Mouse (Mus musculus): ENCODE data around the gene Slc7a10. TPM values are rescaled to one million over a fixed set of nuclear protein-coding genes. Genes with fewer than 3 reads are reported as not detected.

The Slc7a10 gene
- total RNA-seq, 2 experiments from 2014 or later, result 0.26 to 0.78 TPM

DNA sequence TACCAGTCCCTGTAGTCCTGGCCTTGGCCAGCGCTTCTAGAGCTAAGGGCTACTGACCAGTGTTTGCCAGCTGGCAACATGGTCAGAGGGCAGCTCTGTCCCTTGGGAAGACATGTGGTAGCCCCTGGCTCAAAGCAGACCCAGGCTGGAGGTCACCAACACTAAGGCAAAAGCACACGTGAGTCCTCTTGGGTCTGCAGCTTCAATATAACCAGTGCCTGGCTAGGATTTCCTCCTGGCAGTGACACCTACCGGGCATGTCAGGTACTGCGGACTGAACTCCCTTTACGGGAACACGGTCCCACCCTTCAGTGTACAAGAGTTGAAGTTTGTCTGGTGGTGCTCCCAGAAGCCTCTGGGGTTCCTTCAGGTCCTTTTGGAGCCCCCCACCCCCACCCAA lies 16.8 kb upstream of the Slc7a10 start:
- peak; percentile 62 for DNase-seq (ENCODE audit: low spot score)
- intact Hi-C loops (cut with DNase I), result loop anchor here (1.0 kb wide), 1 partner anchor 143 kb away; no protein-coding TSS in a partner anchor

DNA sequence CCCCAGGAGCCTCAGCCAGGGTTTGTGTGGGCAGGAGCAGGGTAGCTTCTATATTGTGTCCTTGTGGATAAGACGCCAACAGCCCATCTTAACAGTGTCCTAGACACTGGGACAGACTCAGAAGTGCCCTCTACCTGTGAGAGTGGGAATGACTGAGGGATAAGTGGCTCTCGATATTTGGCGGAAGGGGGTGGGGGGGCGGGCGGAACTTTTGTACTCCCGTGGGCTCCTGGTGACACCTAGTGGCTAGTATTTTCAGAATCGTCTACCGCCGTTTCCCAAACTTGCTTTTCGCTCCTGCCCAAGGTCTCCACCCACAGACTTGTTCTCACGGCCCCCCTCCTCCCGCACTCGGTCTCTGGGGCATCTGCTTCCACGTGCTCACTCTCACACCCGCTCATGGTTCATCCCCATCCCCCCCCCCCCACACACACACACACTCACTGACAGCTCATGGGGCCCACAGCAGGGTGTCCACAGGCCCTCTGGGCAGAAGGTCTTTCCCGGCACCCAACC lies 14.3 kb upstream of the Slc7a10 start:
- intact Hi-C loops (cut with DNase I), result loop anchor here (2.0 to 10.0 kb wide), 3 partner anchors 53 to 767 kb away; partner anchors contain the start of gene Cebpa

DNA sequence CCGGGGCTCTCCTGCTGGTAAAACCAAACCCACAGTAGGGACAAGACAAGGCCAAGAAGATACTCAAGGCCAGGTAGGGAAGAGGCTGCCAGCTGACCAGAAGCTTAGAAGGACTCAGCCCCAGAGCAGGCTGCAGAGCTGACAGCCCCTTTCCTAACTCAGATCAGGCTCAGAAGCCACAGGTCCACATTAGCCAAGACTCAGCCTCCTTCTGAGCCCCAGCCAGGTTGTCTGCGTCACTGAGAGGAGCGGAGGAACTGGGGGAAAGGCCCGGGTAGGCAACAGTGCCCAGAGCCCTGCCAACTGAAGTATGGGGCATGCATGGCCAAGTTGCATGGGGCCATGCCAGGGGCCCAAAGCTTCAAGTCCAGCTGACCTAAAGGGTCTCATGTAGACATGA lies 13.7 kb upstream of the Slc7a10 start:
- intact Hi-C loops (cut with DNase I), result loop anchor here (2.0 to 10.0 kb wide), 2 partner anchors 54 to 768 kb away; partner anchors contain the start of gene Cebpa
- no peak for DNase-seq (ENCODE audit: low spot score)

More for the DNA sequence above, 14.3 kb upstream of the Slc7a10 start:
- no peak for DNase-seq (ENCODE audit: low spot score)

DNA sequence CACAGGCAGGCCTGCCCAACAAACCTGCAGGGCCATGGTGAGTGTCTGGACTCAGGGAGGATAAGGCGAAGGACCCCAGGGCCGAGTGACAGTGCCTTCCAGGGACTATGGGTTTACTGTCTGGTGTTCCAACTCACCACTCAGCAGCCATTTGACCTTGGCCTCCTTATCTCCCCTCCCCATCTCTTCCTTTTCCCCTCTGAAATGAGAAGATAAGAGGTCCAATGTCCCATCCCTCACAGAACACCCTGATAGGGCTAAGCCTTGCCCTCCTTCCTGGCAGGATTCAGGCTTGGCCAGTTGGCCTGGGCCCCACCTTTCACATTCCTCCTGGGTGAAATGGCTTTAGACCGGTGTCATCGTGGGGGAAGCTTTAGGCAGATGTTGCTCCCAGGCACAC lies 10.7 kb upstream of the Slc7a10 start:
- no peak for DNase-seq (ENCODE audit: low spot score)
- intact Hi-C loops (cut with DNase I), result loop anchor here (10.0 kb wide), 1 partner anchor 771 kb away; no protein-coding TSS in a partner anchor

DNA sequence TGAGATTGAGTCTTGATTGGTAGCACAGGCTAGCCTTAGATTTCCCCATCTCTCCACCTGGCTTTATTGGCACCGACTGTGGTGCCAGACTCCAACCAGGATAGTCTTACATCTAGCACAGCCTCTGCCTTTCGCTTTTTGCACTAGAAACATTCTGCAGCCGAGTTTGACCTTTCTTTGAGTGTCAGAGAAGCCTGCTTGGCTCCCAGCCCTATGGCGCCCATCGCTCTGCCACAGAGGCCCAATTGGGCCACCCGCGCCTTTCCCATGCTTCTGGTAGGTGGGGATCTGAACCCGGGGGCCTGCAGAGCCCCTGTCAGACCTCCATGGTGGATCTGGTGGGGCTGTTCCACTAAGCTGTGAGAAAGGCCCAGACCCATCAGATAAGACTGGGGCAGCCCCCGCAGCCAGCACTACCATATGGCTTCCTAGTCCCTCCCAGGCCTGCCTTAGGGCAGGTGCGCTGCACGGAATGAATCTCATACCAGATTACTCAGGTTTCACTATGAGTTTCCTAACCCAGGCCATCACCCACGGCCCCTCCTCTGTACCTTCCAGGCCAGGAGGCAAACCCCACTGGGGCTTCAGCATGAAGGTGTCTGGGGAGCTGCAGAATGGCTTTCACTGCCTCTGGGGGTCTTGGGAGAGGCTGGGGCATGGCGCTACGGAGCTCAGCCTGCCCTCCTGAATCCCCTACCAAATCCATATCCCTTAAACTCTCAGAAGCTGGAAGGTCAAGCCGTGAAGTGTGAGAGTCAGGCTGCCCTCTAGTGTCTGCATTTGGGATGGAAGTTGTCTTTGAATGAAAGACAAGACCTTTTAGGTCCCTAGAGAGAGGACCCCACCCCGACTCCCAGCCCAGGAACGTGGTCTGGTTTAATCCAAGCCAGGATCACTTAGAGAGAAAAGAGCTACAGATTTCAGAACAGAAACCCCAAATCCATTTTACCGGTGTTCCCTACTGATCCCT lies 9.5 kb upstream of the Slc7a10 start:
- DNase-seq (ENCODE audit: low spot score), result no peak

DNA sequence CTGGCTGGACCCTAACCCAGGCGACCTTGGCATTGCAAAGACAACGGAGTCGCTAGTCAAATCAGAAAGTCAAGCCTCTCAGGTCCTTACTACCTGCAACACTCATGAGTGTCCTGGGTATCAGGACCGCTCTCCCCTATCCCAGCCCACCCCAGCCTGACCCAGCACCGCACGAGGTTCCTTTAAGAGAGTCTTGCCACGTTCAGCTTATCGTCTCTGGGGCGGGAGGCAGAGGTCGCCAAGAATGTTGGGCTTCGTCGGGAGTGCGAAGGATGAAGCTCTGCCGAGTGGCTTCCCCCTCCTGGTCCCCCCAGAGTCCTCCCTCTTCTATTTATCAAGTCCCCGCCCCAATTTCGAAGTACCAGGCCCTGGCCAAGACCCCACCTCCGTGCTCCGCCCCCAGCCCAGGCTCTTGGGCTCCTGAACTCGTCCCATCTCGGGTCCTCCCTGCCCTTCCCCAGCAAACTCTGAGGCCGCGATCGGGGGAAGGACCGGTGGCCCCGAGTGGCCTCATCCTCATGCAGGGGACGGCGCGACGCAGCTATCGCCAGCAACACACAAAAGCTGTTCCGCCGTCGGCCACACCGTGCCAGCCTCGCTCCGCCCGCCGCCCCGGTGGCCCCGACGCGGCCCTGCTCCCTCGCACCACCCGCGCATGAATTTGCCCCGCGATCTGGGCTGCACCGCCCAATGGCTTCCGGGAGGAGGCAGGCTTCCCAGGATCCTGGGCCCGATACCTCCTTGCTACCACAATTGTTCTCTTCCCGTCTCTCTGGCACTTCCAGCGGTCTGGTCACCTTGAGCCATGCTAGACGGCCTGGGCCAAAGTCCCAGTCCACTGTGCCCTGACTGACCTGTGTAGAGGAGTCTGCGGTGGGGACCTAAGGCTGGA lies 1.1 kb upstream of the Slc7a10 start:
- intact Hi-C loops (cut with DNase I), result loop anchor here (5.0 kb wide), 1 partner anchor 77 kb away; no protein-coding TSS in a partner anchor
- DNase-seq (ENCODE audit: low spot score), result no peak

More for the DNA sequence above, 9.5 kb upstream of the Slc7a10 start:
- intact Hi-C loops (cut with DNase I), result loop anchor here (10.0 kb wide), 1 partner anchor 772 kb away; no protein-coding TSS in a partner anchor

DNA sequence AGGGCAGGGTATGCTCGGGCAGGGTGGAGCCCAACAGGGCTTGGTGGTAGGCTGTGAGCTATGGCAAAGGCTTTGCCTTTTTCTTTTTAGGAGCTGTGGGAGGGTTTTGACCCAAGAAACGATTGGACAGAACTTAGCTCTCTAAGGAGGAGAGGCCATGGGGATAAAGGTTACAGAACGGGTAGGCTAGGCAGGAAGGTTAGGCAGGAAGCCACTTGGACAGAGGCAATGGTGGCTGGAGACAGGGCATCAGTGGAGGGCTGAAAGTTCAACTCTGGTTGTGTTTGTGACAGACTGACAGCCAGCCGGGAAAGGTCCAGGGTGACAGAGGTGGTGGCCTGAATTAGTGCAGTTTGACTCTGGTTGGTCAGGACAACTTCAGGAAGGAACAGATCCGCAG lies 3.5 kb downstream of the Slc7a10 start:
- intact Hi-C loops (cut with DNase I), result loop anchor here (5.0 kb wide), 1 partner anchor 73 kb away; no protein-coding TSS in a partner anchor
- DNase-seq (ENCODE audit: low spot score), result no peak

DNA sequence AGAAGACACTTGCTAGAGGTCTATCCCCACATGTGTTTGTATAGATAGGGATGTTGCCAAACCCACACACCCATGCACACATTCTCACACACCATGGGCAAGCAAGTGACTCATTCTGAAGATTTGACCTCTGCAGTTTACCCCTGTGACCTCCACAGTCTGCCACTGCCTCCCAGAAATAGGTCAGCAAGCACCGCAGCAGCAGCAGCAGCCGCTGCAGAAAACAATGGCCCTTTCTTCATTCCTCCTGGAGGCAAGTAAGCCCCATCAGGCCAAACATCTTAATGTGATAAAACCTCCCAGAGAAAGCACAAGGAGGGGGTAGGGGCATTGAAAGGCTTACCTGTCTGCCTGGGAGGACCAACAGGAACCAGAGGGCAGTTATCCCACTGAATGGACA lies 5.1 kb downstream of the Slc7a10 start:
- intact Hi-C loops (cut with DNase I), result no loop called here
- no peak for DNase-seq (ENCODE audit: low spot score)

DNA sequence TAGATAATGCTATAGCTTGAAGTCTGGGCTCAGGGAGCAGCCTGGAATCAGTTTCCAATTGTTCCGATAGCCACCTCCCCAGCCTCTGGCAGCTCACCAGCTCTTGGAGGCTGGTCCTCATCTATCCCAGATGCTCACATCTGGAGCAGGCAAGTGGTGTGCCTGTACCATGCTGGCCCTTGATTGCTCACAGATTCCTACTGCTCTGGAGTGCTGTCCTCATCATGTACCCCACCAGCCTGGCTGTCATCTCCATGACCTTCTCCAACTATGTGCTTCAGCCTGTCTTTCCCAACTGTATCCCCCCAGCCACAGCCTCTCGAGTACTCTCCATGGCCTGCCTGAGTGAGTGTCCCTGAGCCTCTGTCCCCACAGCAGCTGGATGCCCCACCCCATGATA lies 10.8 kb downstream of the Slc7a10 start:
- intact Hi-C loops (cut with DNase I), result no loop called here
- no peak for DNase-seq (ENCODE audit: low spot score)

DNA sequence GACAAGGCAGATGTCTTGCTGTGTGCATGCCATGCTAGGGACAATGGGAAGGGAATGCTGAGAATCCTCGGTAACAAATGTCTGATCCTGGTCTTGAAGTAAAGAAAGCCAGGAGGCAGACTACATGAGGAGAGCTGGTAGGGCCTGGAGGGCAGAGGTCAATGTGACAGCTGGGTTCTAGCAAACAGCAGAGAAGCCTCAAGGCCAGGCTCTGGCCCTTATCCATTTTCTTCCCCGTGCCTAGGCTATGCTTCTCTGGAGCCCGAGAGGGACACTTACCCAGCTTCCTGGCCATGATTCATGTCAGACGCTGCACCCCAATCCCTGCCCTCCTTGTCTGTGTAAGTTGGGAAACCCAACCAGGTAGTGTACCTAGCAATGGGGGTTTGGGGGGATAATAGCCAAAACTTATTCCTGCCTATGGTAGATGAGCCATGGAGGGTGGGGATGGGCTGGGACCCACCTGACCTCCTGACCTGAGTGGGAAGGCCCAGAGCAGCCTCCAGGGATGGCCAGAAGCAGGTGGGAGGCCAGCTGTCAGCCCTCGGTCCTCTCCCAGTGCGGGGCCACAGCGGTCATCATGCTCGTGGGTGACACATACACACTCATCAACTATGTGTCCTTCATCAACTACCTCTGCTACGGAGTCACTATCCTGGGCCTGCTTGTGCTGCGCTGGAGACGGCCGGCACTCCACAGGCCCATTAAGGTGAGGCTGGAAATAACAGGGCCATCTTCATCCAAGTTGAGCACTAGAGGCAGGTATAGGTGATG lies 13.0 kb downstream of the Slc7a10 start:
- DNase-seq (ENCODE audit: low spot score), result no peak
- intact Hi-C loops (cut with DNase I), result no loop called here

DNA sequence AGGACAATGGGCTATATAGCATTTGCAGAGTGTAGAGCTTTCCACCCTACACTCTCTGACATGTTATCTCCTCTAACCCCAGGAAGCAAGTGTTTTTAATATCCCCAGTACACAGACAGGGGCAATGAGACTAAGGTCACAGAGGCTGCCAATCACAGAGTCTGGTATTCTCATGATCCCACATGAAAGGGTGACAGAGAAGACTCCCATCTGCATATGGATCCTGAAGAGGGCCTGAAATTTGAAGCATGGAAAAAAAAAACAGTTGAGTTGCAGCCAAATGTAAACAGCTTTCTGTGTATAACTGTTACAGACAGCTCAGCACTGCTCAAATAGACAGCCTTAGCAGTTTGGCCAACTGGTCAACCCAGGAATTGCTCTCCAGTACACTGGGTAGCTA lies 13.6 kb downstream of the Slc7a10 start:
- intact Hi-C loops (cut with DNase I), result no loop called here
- no peak for DNase-seq (ENCODE audit: low spot score)

DNA sequence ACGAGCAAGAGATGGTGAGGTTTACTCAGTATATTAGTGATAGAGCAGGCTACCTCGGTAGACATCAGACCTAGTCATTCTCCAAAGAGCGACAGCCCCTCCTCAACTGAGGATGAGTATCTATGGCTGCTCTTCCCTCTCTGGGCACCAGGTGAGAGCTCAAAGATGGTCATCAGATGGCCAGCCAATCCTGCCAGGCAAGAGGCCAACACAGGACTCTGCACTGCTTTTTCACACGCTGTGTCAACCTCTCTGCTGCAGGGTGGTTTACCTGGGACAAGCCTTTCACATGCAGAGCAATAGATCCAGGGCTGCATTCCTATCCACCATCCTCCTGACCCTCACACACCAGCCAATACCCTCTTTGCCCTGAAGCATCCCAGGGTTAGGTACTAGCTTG lies 25.6 kb downstream of the Slc7a10 start:
- intact Hi-C loops (cut with DNase I), result no loop called here

DNA sequence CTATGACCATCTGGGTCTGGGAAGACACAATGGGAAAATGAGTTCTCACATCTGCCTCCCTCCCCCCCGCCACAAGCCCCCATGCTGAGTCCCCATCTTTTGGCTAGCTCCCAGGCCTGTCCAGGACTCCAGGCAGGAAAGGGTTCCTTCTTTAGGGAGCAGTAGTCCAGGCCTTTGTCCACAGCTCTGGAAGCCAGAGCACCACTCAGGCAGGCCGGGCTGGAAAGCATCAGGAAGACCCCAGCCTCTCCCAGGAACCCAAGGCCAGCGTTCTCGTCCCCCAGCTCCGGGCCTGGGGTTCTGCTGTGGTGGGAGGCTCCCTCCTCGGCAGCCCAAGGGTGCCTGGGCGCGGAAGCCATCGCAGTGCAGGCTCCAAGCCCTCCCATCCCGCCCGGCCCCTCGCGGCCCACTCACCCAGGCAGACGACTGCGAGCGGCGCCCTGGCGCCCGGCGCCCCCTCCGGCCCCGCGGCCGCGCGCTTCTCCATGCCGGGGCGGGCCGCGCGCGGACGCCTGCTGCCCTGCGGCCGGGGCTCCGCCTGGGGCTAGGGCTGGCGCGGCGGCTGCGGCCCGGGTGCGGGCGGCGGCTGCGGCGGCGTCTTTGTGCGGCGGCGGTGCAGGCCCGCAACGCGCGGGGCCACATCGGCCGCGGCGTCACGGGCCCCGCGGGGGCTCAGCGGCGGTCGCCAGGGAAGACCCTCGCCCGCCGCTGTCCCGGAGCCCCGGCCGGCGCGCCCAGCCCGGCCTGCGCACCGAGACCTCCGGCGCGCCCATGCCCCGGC lies 28.4 kb downstream of the Slc7a10 start:
- DNase-seq (ENCODE audit: low spot score), result no peak
- intact Hi-C loops (cut with DNase I), result no loop called here

More for the DNA sequence above, 25.6 kb downstream of the Slc7a10 start:
- DNase-seq (ENCODE audit: low spot score), result no peak

DNA sequence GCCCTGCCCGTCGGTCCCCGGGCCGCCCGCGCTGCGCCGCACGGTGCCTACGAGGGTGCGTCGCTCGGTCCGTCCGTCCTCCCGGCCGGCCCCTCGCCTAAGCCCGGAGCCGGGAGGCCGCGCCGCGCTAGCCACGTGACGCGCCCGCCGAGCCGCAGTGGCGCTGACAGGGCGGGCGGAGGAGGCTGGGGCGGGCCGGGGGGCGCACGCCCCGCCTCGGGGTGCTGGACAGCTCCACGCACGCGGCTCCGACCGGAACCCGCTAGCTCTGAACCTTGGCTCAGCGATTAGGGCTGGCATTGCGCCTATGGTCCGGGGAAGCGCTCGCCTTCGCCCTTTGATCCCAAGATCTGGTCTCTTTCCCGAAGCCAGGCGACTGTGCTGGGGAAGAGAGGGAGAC lies 29.0 kb downstream of the Slc7a10 start, which contains the start of gene Lrp3:
Gene Lrp3, minus strand, starts transcription at position 274 of the 400 bp plus-strand sequence.
- intact Hi-C loops (cut with DNase I), result no loop called here
- DNase-seq (ENCODE audit: low spot score), result peak; percentile 53

DNA sequence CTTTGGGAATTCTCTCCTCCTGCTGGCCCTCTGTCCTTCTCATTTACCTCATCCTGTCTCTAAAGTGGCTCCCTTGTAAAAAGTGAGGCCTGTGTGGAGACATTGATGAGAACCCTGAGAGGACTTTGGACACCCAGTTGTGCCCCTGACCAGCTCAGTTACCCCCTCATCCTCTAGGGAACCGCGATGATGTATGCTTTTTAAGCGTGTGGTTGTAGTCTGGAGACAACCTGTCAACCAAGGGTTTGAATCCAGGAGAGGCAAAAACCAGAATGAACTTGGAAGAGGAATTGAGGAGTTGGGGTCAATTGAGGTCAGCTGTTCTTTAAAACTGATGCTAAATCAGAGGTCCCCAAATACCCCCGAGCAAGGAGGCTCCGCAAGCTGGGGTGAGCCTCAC lies 29.5 kb downstream of the Slc7a10 start:
- intact Hi-C loops (cut with DNase I), result no loop called here
- no peak for DNase-seq (ENCODE audit: low spot score)

DNA sequence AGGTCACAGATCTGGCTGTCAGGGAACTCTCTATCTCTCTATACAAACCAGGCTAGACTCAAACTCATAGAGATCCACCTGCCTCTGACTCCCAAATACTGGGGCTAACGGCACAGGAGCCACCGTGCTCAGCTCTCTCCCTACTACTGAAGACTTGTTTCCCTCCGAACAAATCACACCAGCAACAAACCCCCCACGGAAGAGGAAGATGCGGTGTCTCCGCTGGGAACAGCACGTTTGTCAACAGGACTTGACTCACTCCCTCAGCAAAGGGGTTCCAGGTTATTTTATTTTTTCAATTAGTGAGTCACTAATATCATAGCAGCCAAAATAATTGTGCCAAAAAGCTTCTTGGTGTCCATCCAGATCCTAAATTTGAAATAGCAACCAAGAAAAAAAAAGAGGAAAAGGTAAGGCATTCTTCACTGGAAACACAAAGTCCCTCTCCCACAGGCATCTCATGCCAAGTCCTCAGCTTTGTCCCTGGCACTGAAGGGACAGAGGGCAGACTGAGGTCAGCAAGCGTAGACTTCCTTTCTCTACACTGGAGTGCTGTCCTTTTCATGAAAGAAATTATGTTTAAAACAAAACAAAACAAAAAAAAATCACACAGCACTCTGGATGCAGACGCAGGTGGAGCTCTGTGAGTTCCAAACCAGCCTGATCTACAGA lies 34.6 kb downstream of the Slc7a10 start:
- intact Hi-C loops (cut with DNase I), result no loop called here
- DNase-seq (ENCODE audit: low spot score), result no peak

DNA sequence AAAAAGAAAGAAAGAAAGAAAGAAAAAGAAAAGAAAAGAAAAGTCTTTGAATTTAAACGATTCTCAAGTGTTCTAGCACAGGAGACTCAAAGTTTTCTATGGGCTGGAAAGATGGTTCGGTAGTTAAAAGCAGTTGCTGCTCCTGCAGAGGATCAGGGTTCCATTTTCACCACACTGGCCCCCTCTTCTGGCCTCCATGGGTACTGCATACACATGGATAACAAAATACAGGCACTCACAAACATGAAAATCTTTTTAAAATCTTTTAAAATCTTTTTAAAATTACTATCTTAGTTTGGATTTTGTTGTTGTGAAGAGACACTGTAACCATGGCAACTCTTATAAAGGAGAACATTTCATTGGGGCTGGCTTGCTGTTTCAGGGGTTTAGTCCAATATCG lies 44.1 kb downstream of the Slc7a10 start:
- intact Hi-C loops (cut with DNase I), result loop anchor here (5.0 to 10.0 kb wide), 2 partner anchors 113 to 176 kb away; partner anchors contain the start of genes Cebpa and Cebpg
- DNase-seq (ENCODE audit: low spot score), result no peak

Data from heart, postnatal 25 days (tissue).